Mouse (Mus musculus): ENCODE data around the gene Srsf3.

Gene Srsf3

DNA sequence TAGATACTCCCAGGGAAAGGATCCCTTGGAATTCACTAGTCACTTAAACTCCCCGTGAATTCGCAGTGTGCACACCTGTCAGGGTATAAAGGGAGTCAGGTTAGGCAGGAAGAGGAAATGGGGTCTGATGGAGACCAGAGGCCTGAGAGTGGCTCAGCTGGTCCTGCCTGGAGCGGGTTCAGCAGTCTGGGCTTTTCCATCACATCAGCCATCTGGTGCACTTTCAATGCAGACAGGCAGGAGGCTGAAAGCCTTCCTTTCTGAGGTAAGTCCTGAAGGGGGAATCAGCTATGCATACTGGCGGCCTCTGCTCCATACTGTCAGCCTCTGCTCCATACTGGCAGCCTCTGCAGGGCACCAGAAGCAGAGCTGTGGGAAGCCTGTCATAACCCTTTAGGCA lies 54.5 kb downstream of the Srsf3 start:
- no peak for DNase-seq (ENCODE audit: low read depth in 2 of 2, low spot score in 2 of 2)

GRCm38 (mm10) chr17:29090776-29091175 lies 58.3 kb downstream of the Srsf3 start, which contains the start of gene Cdkn1a:
TSS of gene Cdkn1a (plus strand) at chr17:29090976.
- no peak for DNase-seq (ENCODE audit: low read depth in 2 of 2, low spot score in 2 of 2)

DNA sequence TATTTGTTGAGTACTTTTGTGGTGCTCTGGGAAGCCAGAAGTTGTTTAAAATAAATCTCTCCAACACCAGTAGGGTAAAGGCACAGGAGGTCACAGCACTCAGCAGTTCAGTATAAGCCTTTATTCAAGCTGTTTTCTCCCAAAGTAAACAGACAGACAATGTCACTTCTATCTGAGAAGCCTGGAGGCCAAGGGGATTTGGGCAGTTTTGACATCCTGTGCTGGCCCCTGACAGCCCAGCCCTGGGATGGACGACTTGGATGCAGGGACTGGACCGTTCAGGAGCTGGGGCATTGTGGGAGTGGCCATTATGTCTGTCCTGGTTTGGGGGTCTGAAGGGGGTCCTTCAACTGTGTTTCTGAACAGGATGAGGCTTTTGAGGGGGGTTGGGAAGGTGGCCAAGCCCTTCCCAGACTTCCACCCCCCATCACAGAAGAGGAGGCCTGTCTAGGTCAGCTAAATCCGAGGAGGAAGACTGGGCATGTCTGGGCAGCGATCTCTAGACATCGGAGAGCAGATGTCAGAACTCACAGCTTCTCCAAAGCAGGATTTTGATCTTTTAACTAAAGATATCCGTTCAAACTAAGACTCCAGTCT lies 59.0 kb downstream of the Srsf3 start:
- no peak for DNase-seq (ENCODE audit: low read depth in 2 of 2, low spot score in 2 of 2)

GRCm38 (mm10) chr17:29092497-29092896 lies 60.1 kb downstream of the Srsf3 start:
- no peak for DNase-seq (ENCODE audit: low read depth in 2 of 2, low spot score in 2 of 2)
